Mouse (Mus musculus) heart, embryonic 10.5 days (tissue): Measurements from ENCODE around the gene Gm28038. TPM values are rescaled to one million over a fixed set of nuclear protein-coding genes. Genes with fewer than 3 reads are reported as not detected.

Source experiments
- DNase-seq: peaks from one replicate; pipeline ENCODE4 v3.0.0-alpha.2; 2017; ENCODE audit warnings: low spot score
- H3K27ac ChIP-seq: fragments of 300-500 bp; sonication (generic); 2 replicates; pipeline ENCODE4 v1.5.1; 2016; ENCODE audit warnings: mild to moderate bottlenecking
- H3K27me3 ChIP-seq: fragments of 300-500 bp; sonication (generic); 2 replicates; pipeline ENCODE4 v1.6.1; 2016; ENCODE audit warnings: mild to moderate bottlenecking; ENCODE audit not compliant: poor library complexity, insufficient read depth, severe bottlenecking
- H3K36me3 ChIP-seq: fragments of 300-500 bp; sonication (generic); 2 replicates; pipeline ENCODE4 v1.6.1; 2016; ENCODE audit warnings: mild to moderate bottlenecking, moderate library complexity
- H3K4me1 ChIP-seq: fragments of 300-500 bp; sonication (generic); 2 replicates; pipeline ENCODE4 v1.6.1; 2016; ENCODE audit warnings: mild to moderate bottlenecking
- H3K4me3 ChIP-seq: fragments of 300-500 bp; sonication (generic); 2 replicates; pipeline ENCODE4 v1.5.1; 2016; ENCODE audit warnings: mild to moderate bottlenecking, moderate library complexity
- H3K9me3 ChIP-seq: fragments of 300-500 bp; sonication (generic); 2 replicates; pipeline ENCODE4 v1.6.1; 2016; ENCODE audit warnings: mild to moderate bottlenecking, moderate library complexity
- WGBS: fragments of 180-500 bp; shearing (Covaris S2); methylation state at CpG from one replicate; pipeline ENCODE4 v1.1.7; 2016; 5-methylcytosine and 5-hydroxymethylcytosine counted together
- polyA plus RNA-seq: library from polyadenylated mRNA; unstranded; fragments of >200 nt; fragmentation: Nextera tagmentation; extraction: Ambion mirVana; gene quantifications from 2 replicates; pipeline ENCODE4 v1.2.1, GENCODE M21; 2016

Gm28038 gene
- polyA plus RNA-seq, 1 experiment from 2014 or later, result not detected

- peaks cover 13% of the 10 kb centered on the region; the same call in 1 of the 2 replicates for H3K36me3 ChIP-seq
- no peak for DNase-seq
- WGBS, result 73% methylated on average over 3 of the region's 3 CpGs
- H3K27ac ChIP-seq, result no peak overlapping the region
- no peaks in the 10 kb centered on the region for H3K9me3 ChIP-seq
- no peaks in the 10 kb centered on the region for H3K27me3 ChIP-seq
- no peak overlapping the region for H3K4me3 ChIP-seq
- peaks cover 13% of the 10 kb centered on the region for H3K4me1 ChIP-seq
Measured at GRCm38 (mm10) chr2:30281651-30282050, 808 bp downstream of the Gm28038 start.

GRCm38 (mm10) chr2:30283193-30283592 lies 2.4 kb downstream of the Gm28038 start:
- Histone ChIP-seq H3K4me1 (peaks cover 23% of the 10 kb centered on the region), H3K9me3 (no peaks in the 10 kb centered on the region), H3K27me3 (no peaks in the 10 kb centered on the region), H3K27ac (no peak overlapping the region), H3K4me3 (no peak overlapping the region), H3K36me3 (peaks cover 13% of the 10 kb centered on the region; the same call in 1 of the 2 replicates)
- no peak for DNase-seq
- WGBS, result 86% methylated on average over 2 of the region's 2 CpGs

- WGBS, result 88% methylated on average over 5 of the region's 5 CpGs
- H3K27me3 ChIP-seq, result no peaks in the 10 kb centered on the region
Measured at GRCm38 (mm10) chr2:30285004-30285403, 4.2 kb downstream of the Gm28038 start.

GRCm38 (mm10) chr2:30285416-30286181 lies 4.8 kb downstream of the Gm28038 start:
- 13% methylated on average over 38 of the region's 38 CpGs for WGBS
- peaks cover 23% of the 10 kb centered on the region for H3K4me1 ChIP-seq
- H3K36me3 ChIP-seq, result peaks cover 23% of the 10 kb centered on the region
- no peaks in the 10 kb centered on the region for H3K9me3 ChIP-seq
- H3K4me3 ChIP-seq, result peak overlapping the region; percentile 97
- H3K27ac ChIP-seq, result peak overlapping the region; percentile 94
- no peaks in the 10 kb centered on the region for H3K27me3 ChIP-seq
- no peak for DNase-seq

More at GRCm38 (mm10) chr2:30285004-30285403, 4.2 kb downstream of the Gm28038 start:
- DNase-seq, result no peak
- Histone ChIP-seq H3K36me3 (peaks cover 18% of the 10 kb centered on the region), H3K9me3 (no peaks in the 10 kb centered on the region), H3K4me3 (peak overlapping the region; percentile 97), H3K27ac (no peak overlapping the region), H3K4me1 (peaks cover 23% of the 10 kb centered on the region)

- Histone ChIP-seq H3K36me3 (peaks cover 23% of the 10 kb centered on the region), H3K4me3 (peak within 1 kb of the TSS; percentile 97), H3K4me1 (peaks cover 23% of the 10 kb centered on the region), H3K27ac (peak within 1 kb of the TSS; percentile 94), H3K27me3 (no peaks in the 10 kb centered on the region), H3K9me3 (no peaks in the 10 kb centered on the region)
- WGBS, result under 1% methylated on average over 59 of the region's 68 CpGs
- DNase-seq, result peak; percentile 98
Measured at GRCm38 (mm10) chr2:30286192-30287026, 5.6 kb downstream of the Gm28038 start, which contains the start of the genes Dolk and Nup188. TSS of gene Dolk (minus strand) at chr2:30286334. TSS of gene Nup188 (plus strand) at chr2:30286397.

GRCm38 (mm10) chr2:30287027-30287373 lies 6.2 kb downstream of the Gm28038 start:
- peak overlapping the region; percentile 94 for H3K27ac ChIP-seq
- H3K4me1 ChIP-seq, result peaks cover 23% of the 10 kb centered on the region
- DNase-seq, result no peak
- peaks cover 23% of the 10 kb centered on the region for H3K36me3 ChIP-seq
- no peaks in the 10 kb centered on the region for H3K27me3 ChIP-seq
- H3K4me3 ChIP-seq, result peak overlapping the region; percentile 97
- under 1% methylated on average over 10 of the region's 10 CpGs for WGBS
- no peaks in the 10 kb centered on the region for H3K9me3 ChIP-seq

- no peak overlapping the region for H3K27ac ChIP-seq
- H3K9me3 ChIP-seq, result no peaks in the 10 kb centered on the region
- no peaks in the 10 kb centered on the region for H3K4me1 ChIP-seq
- no peak overlapping the region for H3K4me3 ChIP-seq
- DNase-seq, result no peak
- peaks cover 81% of the 10 kb centered on the region for H3K36me3 ChIP-seq
- H3K27me3 ChIP-seq, result no peaks in the 10 kb centered on the region
- 76% methylated on average over 3 of the region's 3 CpGs for WGBS
Measured at GRCm38 (mm10) chr2:30299525-30299924, 18.7 kb downstream of the Gm28038 start.

GRCm38 (mm10) chr2:30299966-30300365 lies 19.1 kb downstream of the Gm28038 start:
- DNase-seq, result no peak
- Histone ChIP-seq H3K4me1 (no peaks in the 10 kb centered on the region), H3K36me3 (peaks cover 85% of the 10 kb centered on the region), H3K4me3 (no peak overlapping the region), H3K27me3 (no peaks in the 10 kb centered on the region), H3K27ac (no peak overlapping the region), H3K9me3 (no peaks in the 10 kb centered on the region)
- WGBS, result 90% methylated on average over 5 of the region's 5 CpGs

- Histone ChIP-seq H3K36me3 (peaks cover 99% of the 10 kb centered on the region), H3K4me3 (no peak overlapping the region), H3K4me1 (no peaks in the 10 kb centered on the region), H3K27ac (no peak overlapping the region), H3K27me3 (no peaks in the 10 kb centered on the region), H3K9me3 (no peaks in the 10 kb centered on the region)
- no peak for DNase-seq
- 97% methylated on average over 7 of the region's 7 CpGs for WGBS
Measured at GRCm38 (mm10) chr2:30306087-30306486, 25.2 kb downstream of the Gm28038 start.

- no peak overlapping the region for H3K4me3 ChIP-seq
- no peak overlapping the region for H3K27ac ChIP-seq
- no peaks in the 10 kb centered on the region for H3K4me1 ChIP-seq
- H3K27me3 ChIP-seq, result no peaks in the 10 kb centered on the region
- H3K9me3 ChIP-seq, result no peaks in the 10 kb centered on the region
- WGBS, result 83% methylated on average over 3 of the region's 3 CpGs
- no peak for DNase-seq
- H3K36me3 ChIP-seq, result peaks cover 97% of the 10 kb centered on the region
Measured at GRCm38 (mm10) chr2:30309351-30309750, 28.5 kb downstream of the Gm28038 start.

GRCm38 (mm10) chr2:30311481-30311880 lies 30.6 kb downstream of the Gm28038 start:
- Histone ChIP-seq H3K27ac (no peak overlapping the region), H3K9me3 (no peaks in the 10 kb centered on the region), H3K4me1 (no peaks in the 10 kb centered on the region), H3K36me3 (peaks cover 97% of the 10 kb centered on the region), H3K27me3 (no peaks in the 10 kb centered on the region), H3K4me3 (no peak overlapping the region)
- DNase-seq, result no peak
- 90% methylated on average over 2 of the region's 2 CpGs for WGBS

GRCm38 (mm10) chr2:30316136-30316535 lies 35.3 kb downstream of the Gm28038 start:
- H3K9me3 ChIP-seq, result no peaks in the 10 kb centered on the region
- no peaks in the 10 kb centered on the region for H3K4me1 ChIP-seq
- H3K27ac ChIP-seq, result no peak overlapping the region
- 93% methylated on average over 4 of the region's 4 CpGs for WGBS
- H3K4me3 ChIP-seq, result no peak overlapping the region
- H3K27me3 ChIP-seq, result no peaks in the 10 kb centered on the region
- H3K36me3 ChIP-seq, result peaks cover 93% of the 10 kb centered on the region
- no peak for DNase-seq

GRCm38 (mm10) chr2:30316955-30317354 lies 36.1 kb downstream of the Gm28038 start:
- H3K27me3 ChIP-seq, result no peaks in the 10 kb centered on the region
- H3K4me1 ChIP-seq, result no peaks in the 10 kb centered on the region
- 90% methylated on average over 5 of the region's 5 CpGs for WGBS
- no peaks in the 10 kb centered on the region for H3K9me3 ChIP-seq
- H3K36me3 ChIP-seq, result peaks cover 95% of the 10 kb centered on the region
- DNase-seq, result no peak
- H3K4me3 ChIP-seq, result no peak overlapping the region
- no peak overlapping the region for H3K27ac ChIP-seq
